Mouse (Mus musculus) adrenal gland, postnatal 36 days (tissue): ENCODE data around the gene Dtymk. TPM values are rescaled to one million over a fixed set of nuclear protein-coding genes. Genes with fewer than 3 reads are reported as not detected.

ENCODE experiments used
- DNase-seq, 2 experiments: peaks; one replicate each; pipeline ENCODE4 v3.0.0; 2021; ENCODE audit warnings: mixed read lengths in 1 of 2
- total RNA-seq, 2 experiments: library from RNA; stranded (reverse); gene quantifications; 2 replicates each; pipeline ENCODE4 v1.2.3; 2021

The Dtymk gene
- total RNA-seq, 2 experiments from 2014 or later: 63.7 to 70.9 TPM

DNA sequence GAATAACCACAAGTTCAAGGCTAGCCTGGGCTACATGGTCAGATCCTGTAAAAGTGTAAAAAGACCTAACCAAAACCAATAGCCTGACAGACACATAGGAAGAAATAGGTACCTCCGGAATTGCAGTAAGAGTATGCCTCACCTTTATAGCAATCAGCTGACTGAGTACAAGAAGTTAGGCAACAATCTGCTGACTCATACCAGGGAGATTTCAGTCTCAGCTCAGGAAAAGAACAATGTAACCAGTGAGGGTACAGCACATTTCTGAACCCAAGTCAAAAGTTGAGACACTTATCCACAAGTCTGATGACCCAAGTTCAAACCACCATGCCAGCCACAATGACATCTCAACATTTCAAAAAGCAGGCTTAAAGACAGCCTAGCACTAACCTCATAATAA, 53.2 kb downstream of the Dtymk start:
- DNase-seq: no peak

DNA sequence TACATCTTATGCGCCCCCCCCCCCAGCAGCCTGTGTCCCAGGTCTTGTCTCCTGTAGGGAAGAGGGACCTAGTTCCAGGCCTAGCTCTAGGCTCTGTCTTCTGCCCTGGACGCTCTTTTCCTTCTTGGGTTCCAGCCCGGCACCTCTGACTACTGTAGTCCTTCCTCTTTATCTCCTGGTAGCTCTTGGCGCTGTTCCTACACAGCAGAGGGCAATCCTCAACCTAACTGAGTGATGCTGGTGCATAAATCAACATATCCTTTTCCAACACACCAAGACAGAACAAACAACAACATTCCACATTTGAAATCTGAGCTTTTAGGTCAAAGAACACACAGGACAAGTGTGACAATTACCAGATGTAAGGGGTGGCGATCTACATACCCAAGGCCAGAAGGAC, 55.6 kb downstream of the Dtymk start:
- no peak for DNase-seq

DNA sequence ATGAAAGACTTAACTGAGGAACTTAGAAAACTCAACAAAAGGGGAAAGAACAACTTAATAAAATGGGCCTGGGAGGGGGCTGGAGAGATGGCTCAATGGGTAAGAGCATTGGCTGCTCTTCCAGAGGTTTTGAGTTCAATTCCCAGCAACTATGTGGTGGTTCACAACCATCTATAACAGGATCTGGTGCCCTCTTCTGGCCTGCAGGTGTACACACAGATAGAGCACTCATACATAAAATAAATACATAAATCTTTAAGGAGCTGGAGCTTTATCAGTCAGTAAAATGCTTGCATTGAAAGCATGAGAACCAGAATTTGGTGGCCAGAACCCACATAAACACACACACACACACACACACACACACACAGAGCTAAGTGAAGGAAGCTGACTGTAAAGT, 58.8 kb downstream of the Dtymk start:
- DNase-seq: no peak

Other genes with a start within 250 kb of the Dtymk start
- 100 to 1,000 TPM; 127 to 129 TPM for gene Stk25, start 143.3 kb downstream of the Dtymk start, total RNA-seq
- 10 to 100 TPM; 10.9 to 13.1 TPM for gene Bok, start 116.3 kb downstream of the Dtymk start, total RNA-seq
- gene Atg4b, start 50.4 kb downstream of the Dtymk start, total RNA-seq: 10 to 100 TPM; 82.3 to 86.2 TPM
- 10 to 100 TPM; 45.4 to 57.4 TPM for gene Thap4, start 47.1 kb downstream of the Dtymk start, total RNA-seq
- gene Ing5, start 2.0 kb upstream of the Dtymk start, total RNA-seq: 10 to 100 TPM; 18.9 to 20.0 TPM
- gene D2hgdh, start 23.0 kb upstream of the Dtymk start, total RNA-seq: 10 to 100 TPM; 46.9 to 57.9 TPM
- gene Gal3st2, start 59.4 kb upstream of the Dtymk start, total RNA-seq: not detected
- under 1 TPM in 1 of 2 experiments, not detected in 1; 0.23 TPM for gene Gal3st2b, start 116.4 kb upstream of the Dtymk start, total RNA-seq
- gene Gal3st2c, start 188.6 kb upstream of the Dtymk start, total RNA-seq: under 1 TPM; 0.07 to 0.20 TPM
- gene Neu4, start 218.5 kb upstream of the Dtymk start, total RNA-seq: not detected